Mouse (Mus musculus): Measurements from ENCODE around the gene Abhd8. TPM values are rescaled to one million over a fixed set of nuclear protein-coding genes. Genes with fewer than 3 reads are reported as not detected.

Abhd8 gene
- polyA plus RNA-seq, 1 experiment from 2014 or later, result 88.4 TPM

- WGBS, result 30% methylated on average over 16 of the region's 16 CpGs
- H3K4me1 ChIP-seq (replicated peaks), result peaks cover 39% of the 10 kb centered on the region
- no peaks in the 10 kb centered on the region for H3K9me3 ChIP-seq
- H3K4me3 ChIP-seq, result no peak overlapping the region
- DNase-seq (ENCODE audit: low spot score), result peak; percentile 80
- peaks cover 48% of the 10 kb centered on the region for H3K36me3 ChIP-seq
- H3K27ac ChIP-seq, result 0 out of 2 replicates have a peak overlapping the region, but pooled peaks have one; percentile 2
- no peaks in the 10 kb centered on the region for H3K27me3 ChIP-seq (ENCODE audit: insufficient read depth, poor library complexity, severe bottlenecking)
These were observed 31.6 kb upstream of the Abhd8 start for GRCm38 (mm10) chr8:71495039-71495438.

GRCm38 (mm10) chr8:71488454-71488853 is 25.0 kb upstream of the Abhd8 start:
- Histone ChIP-seq H3K27me3 (ENCODE audit: insufficient read depth, poor library complexity, severe bottlenecking) (0 out of 2 replicates have a peak, but pooled peaks cover 4% of the 10 kb centered on the region), H3K36me3 (peaks cover 50% of the 10 kb centered on the region), H3K4me1 (replicated peaks) (peaks cover 51% of the 10 kb centered on the region), H3K4me3 (peak overlapping the region; percentile 96), H3K27ac (peak overlapping the region; percentile 91), H3K9me3 (no peaks in the 10 kb centered on the region)
- DNase-seq (ENCODE audit: low spot score), result peak; percentile 89
- 0% methylated on average over 22 of the region's 22 CpGs for WGBS

- Histone ChIP-seq H3K4me3 (peak within 1 kb of the TSS; percentile 96), H3K36me3 (peaks cover 51% of the 10 kb centered on the region), H3K27ac (peak within 1 kb of the TSS; percentile 91), H3K27me3 (ENCODE audit: insufficient read depth, poor library complexity, severe bottlenecking) (0 out of 2 replicates have a peak, but pooled peaks cover 4% of the 10 kb centered on the region), H3K4me1 (replicated peaks) (peaks cover 54% of the 10 kb centered on the region), H3K9me3 (no peaks in the 10 kb centered on the region)
- DNase-seq (ENCODE audit: low spot score), result peak; percentile 83
- WGBS, result under 1% methylated on average over 33 of the region's 33 CpGs
These were observed 24.4 kb upstream of the Abhd8 start, which contains the start of gene Gtpbp3 for GRCm38 (mm10) chr8:71487691-71488445. Gene Gtpbp3, plus strand, starts transcription at chr8:71488103.

GRCm38 (mm10) chr8:71486136-71486529 is 22.7 kb upstream of the Abhd8 start:
- Histone ChIP-seq H3K4me3 (peak overlapping the region; percentile 97), H3K27ac (peak overlapping the region; percentile 99), H3K9me3 (no peaks in the 10 kb centered on the region), H3K36me3 (peaks cover 51% of the 10 kb centered on the region), H3K4me1 (replicated peaks) (peaks cover 66% of the 10 kb centered on the region), H3K27me3 (ENCODE audit: insufficient read depth, poor library complexity, severe bottlenecking) (peaks cover 17% of the 10 kb centered on the region)
- no peak for DNase-seq (ENCODE audit: low spot score)
- 21% methylated on average over 7 of the region's 7 CpGs for WGBS

GRCm38 (mm10) chr8:71485142-71486135 is 22.0 kb upstream of the Abhd8 start, which contains the start of gene Ano8:
Gene Ano8, minus strand, starts transcription at chr8:71485963.
- peak within 1 kb of the TSS; percentile 97 for H3K4me3 ChIP-seq
- peak within 1 kb of the TSS; percentile 99 for H3K27ac ChIP-seq
- 5% methylated on average over 58 of the region's 58 CpGs for WGBS
- H3K4me1 ChIP-seq (replicated peaks), result peaks cover 73% of the 10 kb centered on the region
- peaks cover 51% of the 10 kb centered on the region for H3K36me3 ChIP-seq
- peak; percentile 90 for DNase-seq (ENCODE audit: low spot score)
- H3K9me3 ChIP-seq, result no peaks in the 10 kb centered on the region
- peaks cover 24% of the 10 kb centered on the region for H3K27me3 ChIP-seq (ENCODE audit: insufficient read depth, poor library complexity, severe bottlenecking)

- peaks cover 68% of the 10 kb centered on the region for H3K4me1 ChIP-seq (replicated peaks)
- peak overlapping the region; percentile 97 for H3K4me3 ChIP-seq
- no peak for DNase-seq (ENCODE audit: low spot score)
- peaks cover 26% of the 10 kb centered on the region for H3K27me3 ChIP-seq (ENCODE audit: insufficient read depth, poor library complexity, severe bottlenecking)
- peaks cover 51% of the 10 kb centered on the region for H3K36me3 ChIP-seq
- 92% methylated on average over 19 of the region's 19 CpGs for WGBS
- H3K27ac ChIP-seq, result 0 out of 2 replicates have a peak overlapping the region, but pooled peaks have one; percentile 99
- no peaks in the 10 kb centered on the region for H3K9me3 ChIP-seq
These were observed 21.3 kb upstream of the Abhd8 start for GRCm38 (mm10) chr8:71484736-71485135.

GRCm38 (mm10) chr8:71483932-71484331 is 20.5 kb upstream of the Abhd8 start:
- H3K36me3 ChIP-seq, result peaks cover 59% of the 10 kb centered on the region
- H3K4me1 ChIP-seq (replicated peaks), result peaks cover 61% of the 10 kb centered on the region
- H3K27ac ChIP-seq, result no peak overlapping the region
- peak; percentile 52 for DNase-seq (ENCODE audit: low spot score)
- H3K27me3 ChIP-seq (ENCODE audit: insufficient read depth, poor library complexity, severe bottlenecking), result peaks cover 32% of the 10 kb centered on the region
- no peaks in the 10 kb centered on the region for H3K9me3 ChIP-seq
- 53% methylated on average over 8 of the region's 8 CpGs for WGBS
- 0 out of 2 replicates have a peak overlapping the region, but pooled peaks have one; percentile 97 for H3K4me3 ChIP-seq

GRCm38 (mm10) chr8:71478943-71479342 is 15.5 kb upstream of the Abhd8 start:
- H3K9me3 ChIP-seq, result no peaks in the 10 kb centered on the region
- peaks cover 61% of the 10 kb centered on the region for H3K4me1 ChIP-seq (replicated peaks)
- no peak overlapping the region for H3K27ac ChIP-seq
- H3K36me3 ChIP-seq, result peaks cover 80% of the 10 kb centered on the region
- peaks cover 44% of the 10 kb centered on the region for H3K27me3 ChIP-seq (ENCODE audit: insufficient read depth, poor library complexity, severe bottlenecking)
- H3K4me3 ChIP-seq, result peak overlapping the region; percentile 16; the same call in 1 of the 2 replicates
- 94% methylated on average over 11 of the region's 11 CpGs for WGBS
- DNase-seq (ENCODE audit: low spot score), result no peak

- Histone ChIP-seq H3K9me3 (no peaks in the 10 kb centered on the region), H3K4me1 (replicated peaks) (peaks cover 54% of the 10 kb centered on the region), H3K27ac (peak overlapping the region; percentile 89; the same call in 1 of the 2 replicates), H3K4me3 (peak overlapping the region; percentile 65), H3K36me3 (peaks cover 80% of the 10 kb centered on the region), H3K27me3 (ENCODE audit: insufficient read depth, poor library complexity, severe bottlenecking) (peaks cover 43% of the 10 kb centered on the region)
- peak; percentile 50 for DNase-seq (ENCODE audit: low spot score)
- 36% methylated on average over 14 of the region's 14 CpGs for WGBS
These were observed 13.9 kb upstream of the Abhd8 start for GRCm38 (mm10) chr8:71477196-71477845.

- peak; percentile 78 for DNase-seq (ENCODE audit: low spot score)
- Histone ChIP-seq H3K4me1 (replicated peaks) (peaks cover 46% of the 10 kb centered on the region), H3K9me3 (no peaks in the 10 kb centered on the region), H3K36me3 (peaks cover 80% of the 10 kb centered on the region), H3K4me3 (peak overlapping the region; percentile 65), H3K27me3 (ENCODE audit: insufficient read depth, poor library complexity, severe bottlenecking) (peaks cover 33% of the 10 kb centered on the region), H3K27ac (peak overlapping the region; percentile 89)
- WGBS, result under 1% methylated on average over 120 of the region's 121 CpGs
These were observed 12.9 kb upstream of the Abhd8 start for GRCm38 (mm10) chr8:71476099-71476940.

- WGBS, result 34% methylated on average over 4 of the region's 4 CpGs
- H3K36me3 ChIP-seq, result peaks cover 80% of the 10 kb centered on the region
- H3K27ac ChIP-seq, result peak overlapping the region; percentile 89
These were observed 12.2 kb upstream of the Abhd8 start for GRCm38 (mm10) chr8:71475702-71476075.

More at GRCm38 (mm10) chr8:71475702-71476075, 12.2 kb upstream of the Abhd8 start:
- Histone ChIP-seq H3K9me3 (no peaks in the 10 kb centered on the region), H3K27me3 (ENCODE audit: insufficient read depth, poor library complexity, severe bottlenecking) (peaks cover 26% of the 10 kb centered on the region), H3K4me1 (replicated peaks) (peaks cover 42% of the 10 kb centered on the region), H3K4me3 (peak overlapping the region; percentile 65)
- no peak for DNase-seq (ENCODE audit: low spot score)

All from hindbrain, embryonic 10.5 days (tissue).